Mouse (Mus musculus): Measurements from ENCODE around the gene Arxes2.
"Not testable (repeated sequence)": the region's sequence is repeated elsewhere in the genome, so short reads cannot be mapped to it uniquely, and the experiment has no call there.

Arxes2 gene

DNA sequence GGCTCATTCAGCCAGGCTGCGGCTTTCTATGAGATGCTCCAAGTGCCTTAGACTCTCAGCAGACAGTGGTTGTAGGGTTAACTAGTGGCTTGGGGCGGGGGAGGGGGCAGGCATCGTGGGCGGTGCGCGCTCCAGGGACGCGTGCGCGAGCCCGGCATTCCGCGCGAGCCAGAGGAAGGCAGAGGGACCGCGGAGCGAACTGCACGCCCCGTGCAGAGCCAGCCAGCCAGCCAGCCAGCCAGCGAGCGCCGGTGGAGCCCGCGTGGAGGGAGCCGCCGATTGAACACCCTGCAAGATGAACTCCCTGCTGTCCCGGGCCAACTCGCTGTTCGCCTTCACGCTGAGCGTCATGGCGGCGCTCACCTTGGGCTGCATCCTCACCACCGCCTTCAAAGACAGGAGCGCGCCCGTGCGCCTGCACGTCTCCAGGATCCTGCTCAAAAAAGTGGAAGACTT is at the start of gene Arxes2:
Gene Arxes2 (plus strand): TSS at position 161 of the 456 bp plus-strand sequence.
- not testable (repeated sequence) for DNase-seq (ENCODE audit: low spot score in 2 of 2)

DNA sequence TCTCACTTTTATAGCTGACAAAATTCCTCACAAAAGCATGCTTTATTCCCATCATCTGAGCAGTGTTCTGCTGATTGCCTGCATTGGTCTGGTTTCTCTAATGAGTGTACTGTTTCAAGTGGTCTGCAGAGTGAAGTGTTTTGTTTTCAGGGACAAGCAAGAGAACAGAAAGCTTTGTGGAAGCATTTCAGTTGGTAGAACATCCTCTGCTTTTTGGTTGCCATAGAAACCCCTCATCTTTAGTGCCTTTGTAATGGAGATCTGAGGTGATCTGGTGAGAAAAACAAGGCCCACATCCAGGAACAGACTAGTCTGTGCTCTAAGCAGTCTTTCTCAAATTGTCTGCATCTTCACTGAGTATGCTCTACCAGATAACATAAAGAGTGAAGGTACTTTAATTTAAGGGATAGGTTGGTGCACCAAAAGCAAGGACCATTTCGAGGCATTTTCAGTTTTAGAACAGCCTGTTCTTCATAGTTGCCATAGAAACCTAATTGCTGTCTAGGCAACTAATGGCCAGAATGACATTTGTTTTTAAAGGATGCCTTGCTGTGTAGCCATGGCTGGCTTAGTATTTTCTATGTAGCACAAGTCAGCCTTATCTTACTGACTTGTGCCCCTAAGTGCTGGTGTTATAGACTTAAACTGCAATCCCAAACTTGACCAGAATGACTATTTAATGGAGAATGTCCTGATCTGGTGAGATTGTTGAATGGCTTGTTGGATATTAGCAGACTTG is 44.8 kb upstream of the Arxes2 start:
- DNase-seq (ENCODE audit: low spot score in 2 of 2) = no peak

- no peak for DNase-seq (ENCODE audit: low spot score in 2 of 2)
These were observed 36.5 kb upstream of the Arxes2 start for GRCm38 (mm10) chrX:135956988-135957690.

DNA sequence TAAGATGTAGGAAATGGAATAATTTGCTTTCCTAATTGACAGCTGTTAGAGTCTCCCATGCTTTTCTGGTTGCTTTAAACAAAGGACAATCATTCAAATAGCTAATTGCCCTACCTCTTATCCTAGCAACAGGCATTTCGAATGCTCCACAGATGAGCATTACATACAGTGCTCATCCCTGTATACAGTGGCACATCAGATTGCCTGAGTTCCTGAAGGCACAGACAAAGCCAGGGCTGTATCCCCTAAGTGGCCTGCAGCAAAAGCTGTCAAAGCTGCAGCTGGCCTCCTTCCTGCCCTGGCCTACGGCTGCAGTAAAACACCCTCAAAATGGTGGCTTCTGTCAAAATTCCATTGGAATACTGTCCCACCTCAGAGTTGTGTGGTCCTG is 35.9 kb upstream of the Arxes2 start:
- DNase-seq (ENCODE audit: low spot score in 2 of 2) = no peak

DNA sequence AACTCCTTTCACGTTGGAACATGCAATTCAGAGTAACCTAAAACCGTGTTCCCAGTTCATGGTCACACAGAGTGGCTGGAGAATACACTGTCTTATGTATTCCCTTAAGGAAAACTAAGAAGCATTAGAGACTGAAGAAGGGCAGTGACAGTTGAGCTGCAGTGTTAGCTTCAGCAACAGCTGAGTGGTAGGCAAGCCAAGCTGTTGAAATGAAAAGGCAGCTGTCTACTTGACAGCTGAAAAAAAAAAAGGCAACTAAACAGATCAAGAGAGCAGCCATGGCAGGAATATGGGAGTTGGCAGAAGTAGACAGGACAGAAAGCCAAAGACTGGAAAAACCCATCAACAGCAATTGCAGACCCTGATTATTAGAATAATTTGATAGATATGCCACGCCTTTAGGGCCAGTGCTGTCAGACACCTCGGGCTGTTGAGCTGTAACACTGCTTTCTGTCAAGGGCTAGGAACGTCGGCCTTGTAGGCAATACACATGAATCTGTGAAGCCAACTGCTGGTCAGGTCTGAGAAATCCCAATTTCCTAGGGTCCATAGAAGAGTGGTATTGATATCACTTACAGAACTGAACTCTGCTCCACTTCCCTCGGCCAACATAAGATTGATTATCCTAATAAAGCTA is 34.9 kb upstream of the Arxes2 start:
- DNase-seq (ENCODE audit: low spot score in 2 of 2) = no peak

DNA sequence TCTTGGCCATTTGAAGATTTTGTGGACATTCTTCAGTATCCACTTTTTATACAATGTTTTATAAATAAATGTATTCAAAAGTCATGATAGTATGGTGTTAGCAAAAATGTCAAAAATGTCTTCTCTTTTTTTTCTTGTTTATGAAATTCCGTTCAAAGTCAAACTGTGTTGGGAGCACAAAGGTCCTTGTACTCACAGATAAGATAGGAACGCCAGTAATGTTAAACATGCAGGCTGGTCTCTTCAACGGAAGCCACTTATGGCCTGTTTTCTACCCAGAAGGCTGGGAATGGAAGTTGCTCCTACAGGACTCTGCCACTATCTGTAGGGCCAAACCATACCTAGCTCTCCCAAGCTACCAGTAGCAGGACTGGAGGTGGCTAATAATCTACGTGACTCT is 34.1 kb upstream of the Arxes2 start:
- DNase-seq (ENCODE audit: low spot score in 2 of 2) = no peak

- DNase-seq (ENCODE audit: low spot score in 2 of 2) = no peak
These were observed 31.3 kb upstream of the Arxes2 start for GRCm38 (mm10) chrX:135962342-135962741.

- no peak for DNase-seq (ENCODE audit: low spot score in 2 of 2)
These were observed 30.5 kb upstream of the Arxes2 start for GRCm38 (mm10) chrX:135963130-135963529.

DNA sequence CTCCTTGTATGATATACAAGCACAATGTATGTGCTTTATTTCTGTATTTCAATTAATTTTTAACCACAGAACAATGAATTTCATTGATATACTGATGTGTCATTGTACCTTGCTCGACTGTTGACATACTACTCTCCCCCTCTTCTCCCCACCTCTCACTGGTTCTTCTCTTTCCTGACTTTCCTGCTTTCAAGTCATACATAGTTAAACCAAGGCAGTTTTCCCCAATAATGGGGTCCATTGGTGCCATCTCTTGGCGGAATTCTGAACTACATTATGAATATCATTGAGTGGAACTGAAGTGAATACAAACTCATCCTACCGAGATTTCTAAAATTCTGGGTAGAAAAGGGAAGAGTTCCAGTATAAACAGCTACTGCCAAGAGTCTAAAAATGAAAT is 30.0 kb upstream of the Arxes2 start:
- peak in 1 of 2 experiments; percentile 29 for DNase-seq (ENCODE audit: low spot score in 2 of 2)

DNA sequence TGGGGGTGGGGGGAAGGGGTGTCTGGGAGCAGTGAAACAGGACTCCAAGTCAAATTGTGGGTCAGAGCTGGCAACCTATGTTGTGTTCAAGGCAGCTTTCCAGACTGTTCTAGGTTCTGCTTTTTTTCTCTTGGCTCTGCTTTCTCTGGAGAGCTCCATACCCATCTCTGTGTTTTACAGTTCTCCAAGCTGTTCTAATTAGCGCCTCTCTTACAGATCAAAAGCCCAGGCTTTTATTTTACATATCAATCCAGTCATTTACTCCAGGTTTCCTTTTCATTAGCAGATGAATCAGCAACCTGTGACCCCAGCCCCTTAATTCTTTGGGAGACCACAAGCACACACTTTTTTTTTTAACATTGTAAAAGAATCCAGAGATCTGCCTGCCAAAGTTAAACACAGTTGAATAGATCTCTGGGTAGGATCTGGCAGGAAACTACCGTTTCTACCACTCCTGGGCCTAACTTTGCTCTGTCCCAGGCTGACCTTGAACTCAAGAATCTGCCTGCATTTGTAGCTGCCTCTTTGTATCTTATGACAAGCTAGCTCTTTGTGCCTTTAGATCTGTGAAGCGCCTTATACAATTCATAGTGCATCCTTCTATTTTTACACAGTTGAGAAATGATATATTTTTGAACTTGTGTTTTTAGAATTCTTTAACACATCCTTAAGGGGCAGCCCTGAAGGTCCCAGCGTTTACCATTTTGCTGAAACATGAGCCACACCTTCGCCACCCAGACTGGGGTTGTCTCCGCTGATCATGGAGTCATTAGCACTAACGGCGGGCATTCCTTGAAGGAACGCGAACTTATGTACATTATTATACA is 19.8 kb upstream of the Arxes2 start:
- no peak for DNase-seq (ENCODE audit: low spot score in 2 of 2)

- no peak for DNase-seq (ENCODE audit: low spot score in 2 of 2)
These were observed 19.0 kb upstream of the Arxes2 start for GRCm38 (mm10) chrX:135974424-135975225.

DNA sequence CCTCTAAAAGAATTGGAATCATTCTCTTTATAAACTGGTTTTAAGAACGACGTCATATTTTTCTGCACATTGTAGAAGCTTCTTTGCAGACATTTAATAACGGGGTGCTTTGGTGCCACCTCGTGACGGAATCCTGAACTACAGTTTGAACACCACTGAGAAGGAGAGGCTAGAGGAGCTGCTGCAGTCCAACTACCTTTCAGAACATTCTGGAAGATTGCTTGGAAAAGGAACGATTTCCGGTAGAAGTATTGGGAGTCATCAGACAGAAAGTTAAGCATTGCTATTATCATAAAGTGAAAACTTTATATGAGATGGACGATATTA is 18.4 kb upstream of the Arxes2 start:
- DNase-seq (ENCODE audit: low spot score in 2 of 2) = peak; percentile 62 to 80

- no peak for DNase-seq (ENCODE audit: low spot score in 2 of 2)
These were observed 8.9 kb upstream of the Arxes2 start for GRCm38 (mm10) chrX:135984539-135985260.

DNA sequence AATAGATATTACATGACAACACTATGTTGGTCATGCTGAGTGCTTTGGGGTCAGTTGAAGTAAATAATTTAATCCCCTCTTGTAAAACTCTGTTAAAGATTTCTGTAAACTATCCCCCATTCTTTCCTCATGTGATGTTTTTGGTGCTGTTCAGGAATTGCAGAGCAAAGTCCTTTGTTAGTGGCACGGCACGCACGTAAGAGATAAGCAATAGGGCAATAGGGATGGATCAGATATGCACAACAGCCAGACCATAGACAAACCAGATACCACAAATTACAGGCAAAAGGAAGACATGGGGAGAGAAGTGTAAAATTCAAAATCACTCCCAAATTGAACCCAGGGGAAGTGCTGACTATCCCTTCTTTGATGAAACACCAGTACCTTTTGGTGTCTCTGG is 7.4 kb upstream of the Arxes2 start:
- DNase-seq (ENCODE audit: low spot score in 2 of 2) = no peak

DNA sequence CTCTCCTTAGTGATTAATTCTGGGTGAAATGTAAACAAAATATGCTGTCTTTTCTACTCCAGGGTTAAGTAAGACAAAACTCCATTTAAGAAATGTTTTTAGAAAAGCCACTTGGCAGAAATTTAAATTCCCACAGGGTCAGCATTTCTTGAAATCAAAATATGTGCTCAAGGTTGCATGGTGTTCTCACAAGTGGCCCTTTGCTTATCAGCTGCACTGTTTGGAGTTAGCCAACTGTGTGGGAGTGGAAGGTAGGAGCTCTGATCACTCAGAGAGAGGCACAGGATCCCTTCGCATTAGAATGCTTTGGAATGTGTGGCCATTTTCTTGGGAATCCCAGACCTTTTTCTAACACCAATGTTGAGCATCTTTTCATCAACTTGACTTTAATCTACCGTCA is 3.0 kb upstream of the Arxes2 start:
- DNase-seq (ENCODE audit: low spot score in 2 of 2) = no peak

GRCm38 (mm10) chrX:135993192-135993594 is 431 bp upstream of the Arxes2 start:
- DNase-seq (ENCODE audit: low spot score in 2 of 2) = not testable (repeated sequence)

DNA sequence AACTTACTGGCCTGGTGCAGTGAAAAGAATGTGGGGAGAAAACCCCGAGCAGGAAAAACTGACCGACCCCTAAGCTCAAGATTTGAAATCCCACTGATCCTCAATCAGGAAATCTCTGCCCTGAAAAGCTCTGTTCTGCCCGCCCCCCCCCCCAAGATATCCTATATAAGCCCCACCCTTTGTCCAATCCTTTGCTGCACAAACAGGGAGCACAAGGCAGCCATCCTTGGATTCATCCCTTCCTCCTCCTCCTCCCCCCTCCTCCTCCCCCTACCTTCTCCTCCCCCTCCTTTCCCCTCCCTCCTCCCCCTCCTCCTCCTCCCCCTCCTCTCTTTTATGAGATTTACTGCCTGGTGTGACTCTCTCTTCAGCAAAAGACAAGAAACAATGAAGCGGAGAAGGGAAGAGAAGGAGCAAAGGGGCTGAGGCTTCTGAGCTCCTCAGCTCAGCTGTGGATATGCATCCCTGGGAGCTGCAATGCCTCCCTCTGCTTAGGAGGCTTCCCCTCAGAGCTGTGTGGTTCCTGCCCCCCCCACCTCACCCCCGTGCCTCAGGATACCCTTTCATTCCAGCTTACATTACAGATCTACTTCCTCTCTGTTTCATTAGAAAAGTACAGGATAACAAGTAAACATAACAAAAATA is 13.7 kb downstream of the Arxes2 start:
- no peak for DNase-seq (ENCODE audit: low spot score in 2 of 2)

DNA sequence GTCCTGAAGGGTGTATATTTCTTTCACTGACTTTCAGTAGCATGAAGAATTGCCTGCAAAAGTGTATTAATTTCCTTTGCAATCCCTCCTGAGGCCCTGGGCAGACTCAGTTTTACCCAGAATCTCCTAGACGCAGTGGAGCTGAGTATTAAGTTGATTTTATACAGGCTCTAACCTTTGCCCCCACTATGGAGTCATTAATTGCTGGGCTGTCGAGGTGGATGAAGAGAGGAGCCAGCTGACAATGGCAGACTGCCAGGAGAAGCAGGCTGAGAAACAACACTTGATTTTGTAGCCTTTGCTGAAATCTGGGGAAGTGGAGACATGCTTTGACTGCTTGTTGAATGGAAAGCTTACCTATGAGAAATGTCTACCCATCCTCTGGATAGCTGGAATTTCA is 20.8 kb downstream of the Arxes2 start:
- DNase-seq (ENCODE audit: low spot score in 2 of 2) = no peak

DNA sequence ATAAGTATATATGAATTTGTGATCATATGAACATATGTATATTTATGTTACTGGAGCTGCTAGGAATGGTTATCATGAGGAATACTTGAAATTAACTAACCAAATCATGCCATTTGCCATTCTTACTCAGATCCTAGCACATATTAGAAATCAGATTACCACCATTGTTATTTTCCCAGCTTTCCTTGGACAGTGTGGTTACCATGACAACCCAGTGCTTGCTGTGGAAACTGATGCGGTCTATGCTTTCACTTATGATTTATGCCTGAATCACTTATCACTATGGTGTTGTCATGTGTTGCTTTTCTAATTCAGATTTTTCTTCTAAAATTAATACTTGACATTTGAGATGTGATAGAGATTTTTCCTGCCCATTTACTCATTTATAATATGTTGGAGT is 36.7 kb downstream of the Arxes2 start:
- no peak for DNase-seq (ENCODE audit: low spot score in 2 of 2)

Data from cerebellum, postnatal 4 days (tissue).